Mouse (Mus musculus): ENCODE data around the gene Tnnt3. TPM values are rescaled to one million over a fixed set of nuclear protein-coding genes. Genes with fewer than 3 reads are reported as not detected.
A peak's percentile ranks its signal among the peaks of the same experiment; 100 is the strongest.

Tnnt3 gene
- polyA plus RNA-seq, 1 experiment: 0.39 TPM

GRCm38 (mm10) chr7:142549941-142550763 lies 51.5 kb downstream of the Tnnt3 start:
- Histone ChIP-seq H3K27ac (ENCODE audit: insufficient read depth, low read length) (no peak overlapping the region), H3K4me3 (replicated peaks; ENCODE audit: insufficient read depth, low read depth, low read length) (no peak overlapping the region), H3K4me1 (ENCODE audit: control insufficient read depth, insufficient read depth, low read length) (peaks cover 26% of the 10 kb centered on the region), H3K27me3 (ENCODE audit: control insufficient read depth, insufficient read depth, low read length) (no peaks in the 10 kb centered on the region)
- DNase-seq: peak; percentile 80 to 85
- 32% methylated on average over 10 of the region's 10 CpGs for WGBS
- TF ChIP-seq POLR2A (IDR thresholded peaks at IDR 0.05; ENCODE audit: borderline replicate concordance, insufficient read depth, low read length) (no peak), CTCF (IDR thresholded peaks at IDR 0.05; ENCODE audit: borderline replicate concordance, insufficient read depth, low read depth, low read length) (peak; percentile 92)

DNA sequence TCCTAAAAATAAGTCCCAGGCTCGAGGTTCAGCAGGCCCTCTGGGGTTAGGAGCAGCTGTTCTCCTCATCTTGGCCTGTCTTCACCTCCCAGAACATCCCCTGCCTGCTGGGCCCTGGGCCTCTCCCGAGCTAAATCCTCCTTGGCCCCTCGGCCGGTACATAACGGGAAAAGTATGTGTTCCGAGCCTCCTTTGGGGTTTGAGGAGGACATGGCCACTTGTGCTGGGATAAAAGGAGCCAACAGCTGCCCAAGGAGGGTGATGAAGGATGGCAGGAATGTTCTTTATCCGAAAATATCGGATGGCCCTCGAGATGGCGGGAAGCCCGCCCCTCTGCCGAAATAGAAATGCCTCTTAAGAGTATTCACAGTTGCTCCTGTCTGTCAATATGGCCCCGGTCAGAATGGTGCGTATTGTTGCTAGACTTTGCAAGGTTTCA lies 52.3 kb downstream of the Tnnt3 start:
- peaks cover 26% of the 10 kb centered on the region for H3K4me1 ChIP-seq (ENCODE audit: control insufficient read depth, insufficient read depth, low read length)
- no peak for TF ChIP-seq CTCF (IDR thresholded peaks at IDR 0.05; ENCODE audit: borderline replicate concordance, insufficient read depth, low read depth, low read length)
- no peak for TF ChIP-seq POLR2A (IDR thresholded peaks at IDR 0.05; ENCODE audit: borderline replicate concordance, insufficient read depth, low read length)
- 78% methylated on average over 14 of the region's 14 CpGs for WGBS
- no peak for DNase-seq
- no peaks in the 10 kb centered on the region for H3K27me3 ChIP-seq (ENCODE audit: control insufficient read depth, insufficient read depth, low read length)
- H3K27ac ChIP-seq (ENCODE audit: insufficient read depth, low read length): no peak overlapping the region
- H3K4me3 ChIP-seq (replicated peaks; ENCODE audit: insufficient read depth, low read depth, low read length): no peak overlapping the region

GRCm38 (mm10) chr7:142551691-142552090 lies 53.1 kb downstream of the Tnnt3 start:
- no peak for DNase-seq
- H3K27me3 ChIP-seq (ENCODE audit: control insufficient read depth, insufficient read depth, low read length): no peaks in the 10 kb centered on the region
- WGBS: 99% methylated on average over 5 of the region's 5 CpGs
- peaks cover 21% of the 10 kb centered on the region for H3K4me1 ChIP-seq (ENCODE audit: control insufficient read depth, insufficient read depth, low read length)
- H3K4me3 ChIP-seq (replicated peaks; ENCODE audit: insufficient read depth, low read depth, low read length): no peak overlapping the region
- no peak overlapping the region for H3K27ac ChIP-seq (ENCODE audit: insufficient read depth, low read length)
- no peak for TF ChIP-seq CTCF (IDR thresholded peaks at IDR 0.05; ENCODE audit: borderline replicate concordance, insufficient read depth, low read depth, low read length)
- TF ChIP-seq POLR2A (IDR thresholded peaks at IDR 0.05; ENCODE audit: borderline replicate concordance, insufficient read depth, low read length): no peak

GRCm38 (mm10) chr7:142552591-142553416 lies 54.2 kb downstream of the Tnnt3 start:
- WGBS: 88% methylated on average over 13 of the region's 13 CpGs
- no peak for DNase-seq
- no peak overlapping the region for H3K27ac ChIP-seq (ENCODE audit: insufficient read depth, low read length)
- peaks cover 21% of the 10 kb centered on the region for H3K4me1 ChIP-seq (ENCODE audit: control insufficient read depth, insufficient read depth, low read length)
- TF ChIP-seq CTCF (IDR thresholded peaks at IDR 0.05; ENCODE audit: borderline replicate concordance, insufficient read depth, low read depth, low read length): no peak
- no peak for TF ChIP-seq POLR2A (IDR thresholded peaks at IDR 0.05; ENCODE audit: borderline replicate concordance, insufficient read depth, low read length)
- no peaks in the 10 kb centered on the region for H3K27me3 ChIP-seq (ENCODE audit: control insufficient read depth, insufficient read depth, low read length)
- H3K4me3 ChIP-seq (replicated peaks; ENCODE audit: insufficient read depth, low read depth, low read length): no peak overlapping the region

DNA sequence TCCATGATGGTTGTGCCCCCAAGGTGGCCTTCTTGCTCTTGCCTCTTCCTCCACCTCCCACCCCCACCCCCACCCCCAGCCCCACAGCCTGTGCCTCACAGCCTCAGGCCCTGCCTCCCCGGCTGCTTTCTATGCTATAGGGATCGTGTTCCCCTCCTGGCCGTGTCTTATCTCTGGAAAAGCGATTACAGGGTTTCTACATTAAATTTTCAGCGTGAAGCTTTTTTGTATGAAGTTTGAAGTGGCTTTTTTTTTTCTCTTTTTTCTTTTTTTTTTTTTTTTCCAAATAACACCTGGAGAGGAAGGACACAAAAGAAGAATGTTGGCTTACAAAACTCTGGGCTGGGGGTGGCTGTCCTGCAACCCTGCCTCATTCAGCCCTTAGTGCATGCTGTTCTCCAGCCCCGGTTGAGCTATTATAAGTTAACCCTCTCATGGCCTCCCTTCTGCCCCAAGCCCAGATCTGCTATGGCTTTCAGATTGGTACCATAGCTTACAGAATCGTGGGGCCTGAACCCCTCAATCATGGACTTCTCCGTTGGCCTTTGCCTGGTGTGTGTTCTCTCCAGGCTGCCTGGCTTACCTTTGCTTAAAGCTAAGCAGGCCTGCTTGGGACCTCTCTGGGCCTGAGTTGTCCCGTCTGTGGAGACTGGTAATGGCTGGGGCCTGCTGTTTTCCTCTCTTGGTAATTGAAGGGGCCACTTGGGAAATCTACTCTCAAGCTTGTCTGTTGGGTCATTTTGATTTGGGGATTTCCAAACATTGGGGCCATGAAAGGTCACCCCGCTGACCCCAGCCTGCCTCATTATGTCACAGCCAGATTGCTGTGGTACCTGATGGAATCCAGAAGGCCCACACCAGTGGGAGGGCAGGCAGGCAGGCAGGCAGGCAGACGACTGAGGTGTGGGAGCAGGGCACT lies 55.0 kb downstream of the Tnnt3 start:
- 78% methylated on average over 11 of the region's 11 CpGs for WGBS
- DNase-seq: no peak
- no peaks in the 10 kb centered on the region for H3K27me3 ChIP-seq (ENCODE audit: control insufficient read depth, insufficient read depth, low read length)
- no peak overlapping the region for H3K27ac ChIP-seq (ENCODE audit: insufficient read depth, low read length)
- H3K4me1 ChIP-seq (ENCODE audit: control insufficient read depth, insufficient read depth, low read length): peaks cover 21% of the 10 kb centered on the region
- TF ChIP-seq CTCF (IDR thresholded peaks at IDR 0.05; ENCODE audit: borderline replicate concordance, insufficient read depth, low read depth, low read length) (no peak), POLR2A (IDR thresholded peaks at IDR 0.05; ENCODE audit: borderline replicate concordance, insufficient read depth, low read length) (no peak)
- H3K4me3 ChIP-seq (replicated peaks; ENCODE audit: insufficient read depth, low read depth, low read length): no peak overlapping the region

- WGBS: 37% methylated on average over 1 of the region's 1 CpGs
- peaks cover 21% of the 10 kb centered on the region for H3K4me1 ChIP-seq (ENCODE audit: control insufficient read depth, insufficient read depth, low read length)
- H3K4me3 ChIP-seq (replicated peaks; ENCODE audit: insufficient read depth, low read depth, low read length): no peak overlapping the region
- H3K27ac ChIP-seq (ENCODE audit: insufficient read depth, low read length): no peak overlapping the region
- no peaks in the 10 kb centered on the region for H3K27me3 ChIP-seq (ENCODE audit: control insufficient read depth, insufficient read depth, low read length)
- TF ChIP-seq POLR2A (IDR thresholded peaks at IDR 0.05; ENCODE audit: borderline replicate concordance, insufficient read depth, low read length) (no peak), CTCF (IDR thresholded peaks at IDR 0.05; ENCODE audit: borderline replicate concordance, insufficient read depth, low read depth, low read length) (no peak)
- no peak for DNase-seq
Observed at GRCm38 (mm10) chr7:142554625-142555024, 56.0 kb downstream of the Tnnt3 start.
